Mouse (Mus musculus): ENCODE measurements around the gene Osbpl2. TPM values are rescaled to one million over a fixed set of nuclear protein-coding genes. Genes with fewer than 3 reads are reported as not detected.
"Not testable (repeated sequence)": the region's sequence is repeated elsewhere in the genome, so short reads cannot be mapped to it uniquely, and the experiment has no call there.

Osbpl2 gene
- total RNA-seq, 2 experiments from 2014 or later, result 35.1 to 37.2 TPM

GRCm38 (mm10) chr2:180148551-180148950, 29.4 kb downstream of the Osbpl2 start:
- no peak for DNase-seq (ENCODE audit: low spot score in 2 of 2)

- no peak for DNase-seq (ENCODE audit: low spot score in 2 of 2)
Measured at GRCm38 (mm10) chr2:180154796-180155195, 35.7 kb downstream of the Osbpl2 start.

- no peak for DNase-seq (ENCODE audit: low spot score in 2 of 2)
Measured at GRCm38 (mm10) chr2:180158627-180159026, 39.5 kb downstream of the Osbpl2 start.

DNA sequence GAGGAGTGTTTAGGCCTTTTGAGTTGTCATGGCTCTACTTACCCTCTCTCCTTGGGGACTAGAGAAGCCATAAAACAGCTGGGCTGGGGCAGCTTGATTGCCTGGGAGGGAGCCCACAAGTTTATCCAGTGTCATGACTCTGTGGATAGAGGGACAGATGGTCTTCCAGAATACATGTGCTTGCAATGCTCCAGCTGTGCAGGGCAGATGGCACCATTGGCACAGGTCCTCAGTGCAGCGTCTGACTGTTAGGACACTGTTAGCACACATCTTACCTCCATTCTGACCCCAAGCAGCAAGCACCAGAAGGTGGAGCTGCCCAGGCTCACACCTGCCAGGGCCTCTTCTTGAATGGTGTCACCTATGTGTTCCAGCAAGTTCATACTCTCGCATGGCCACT, 46.7 kb downstream of the Osbpl2 start:
- DNase-seq (ENCODE audit: low spot score in 2 of 2), result no peak

DNA sequence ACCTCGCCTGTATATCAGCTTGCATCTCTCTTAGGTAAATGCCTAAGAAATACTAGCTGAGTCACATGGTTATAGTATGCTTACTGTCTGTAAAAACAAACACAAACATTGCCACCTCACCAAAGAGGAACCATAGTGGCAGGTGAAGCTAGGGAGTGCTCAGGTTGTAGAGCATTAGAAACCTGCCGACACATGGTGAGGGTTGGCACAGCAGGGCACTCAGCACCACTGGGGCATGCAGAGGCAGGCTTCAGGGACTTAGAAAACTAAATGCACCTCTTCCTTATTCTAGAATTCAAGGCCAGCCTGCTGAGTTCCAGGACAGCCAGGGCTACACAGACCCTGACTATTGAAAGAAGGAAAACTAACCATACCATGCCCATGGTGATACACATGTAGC, 47.8 kb downstream of the Osbpl2 start:
- DNase-seq (ENCODE audit: low spot score in 2 of 2), result no peak

DNA sequence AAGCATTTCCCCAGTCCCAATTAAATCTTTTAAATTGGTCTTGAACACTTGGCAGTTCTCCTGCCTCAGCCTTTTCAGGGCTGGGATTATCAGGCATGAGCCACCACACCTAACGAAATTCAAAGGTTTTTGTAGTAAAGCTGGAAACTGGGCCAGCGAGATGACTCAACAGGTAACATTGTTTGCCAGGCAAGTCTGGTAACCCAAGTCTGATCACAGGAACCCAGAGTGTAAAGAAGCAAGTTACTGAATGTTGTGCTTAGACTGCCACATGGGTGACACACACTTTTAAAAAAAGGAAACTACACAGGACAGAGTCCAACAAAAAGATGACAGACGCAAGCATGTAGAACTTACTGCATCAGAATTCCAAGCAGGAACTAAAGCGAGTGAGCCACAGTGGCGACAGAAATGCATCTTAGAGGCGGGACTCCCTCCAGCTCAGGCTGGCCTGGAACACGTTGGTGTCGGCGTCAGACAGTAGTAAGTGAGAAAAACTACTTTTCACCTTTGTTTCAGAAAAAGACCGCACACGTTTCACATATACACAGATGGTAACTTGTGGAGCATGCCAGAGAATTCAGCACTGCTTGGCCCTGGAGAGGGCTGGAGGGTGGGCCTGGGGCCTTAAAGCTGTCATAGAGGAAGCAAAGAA, 51.2 kb downstream of the Osbpl2 start:
- DNase-seq (ENCODE audit: low spot score in 2 of 2), result no peak

DNA sequence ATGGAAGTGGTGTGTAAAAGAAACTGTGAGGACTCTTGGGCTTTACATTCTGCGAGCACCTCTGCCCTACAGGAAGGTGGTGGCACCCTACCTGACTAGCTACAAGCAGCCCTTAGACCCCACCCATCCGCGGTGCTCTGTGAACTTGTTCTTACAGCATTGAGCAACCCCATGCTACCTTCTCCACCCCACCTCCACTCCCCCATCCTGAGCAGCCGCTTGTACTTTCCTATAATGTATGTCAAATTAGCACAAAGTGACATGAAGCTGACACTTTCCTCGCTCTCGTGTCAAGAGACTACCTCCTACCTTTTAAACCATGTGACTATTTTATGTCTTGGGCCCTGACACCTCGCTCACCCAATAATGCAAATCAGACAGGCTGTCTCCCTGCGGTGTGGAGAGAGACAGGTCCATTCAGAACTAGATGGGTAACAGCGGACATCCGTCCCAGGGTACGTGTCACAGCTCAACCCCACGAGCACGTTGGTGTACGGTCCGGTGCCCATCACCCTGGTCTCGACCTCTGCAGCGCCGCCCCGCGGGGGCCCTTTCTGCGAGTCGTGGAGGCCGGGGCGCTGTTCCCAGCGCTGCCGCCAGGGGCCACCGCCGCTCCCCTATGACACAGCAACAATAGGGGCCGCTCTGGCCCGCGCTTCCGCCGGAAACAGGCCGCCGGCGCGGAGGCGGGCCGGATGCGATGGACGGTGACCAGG, 51.9 kb downstream of the Osbpl2 start, which contains the start of gene Adrm1:
Adrm1 (plus strand) TSS at position 680 of the 716 bp plus-strand sequence.
- peak; percentile 94 to 96 for DNase-seq (ENCODE audit: low spot score in 2 of 2)

- peak in 1 of 2 experiments; percentile 25 for DNase-seq (ENCODE audit: low spot score in 2 of 2)
Measured at GRCm38 (mm10) chr2:180171522-180172070, 52.5 kb downstream of the Osbpl2 start.

DNA sequence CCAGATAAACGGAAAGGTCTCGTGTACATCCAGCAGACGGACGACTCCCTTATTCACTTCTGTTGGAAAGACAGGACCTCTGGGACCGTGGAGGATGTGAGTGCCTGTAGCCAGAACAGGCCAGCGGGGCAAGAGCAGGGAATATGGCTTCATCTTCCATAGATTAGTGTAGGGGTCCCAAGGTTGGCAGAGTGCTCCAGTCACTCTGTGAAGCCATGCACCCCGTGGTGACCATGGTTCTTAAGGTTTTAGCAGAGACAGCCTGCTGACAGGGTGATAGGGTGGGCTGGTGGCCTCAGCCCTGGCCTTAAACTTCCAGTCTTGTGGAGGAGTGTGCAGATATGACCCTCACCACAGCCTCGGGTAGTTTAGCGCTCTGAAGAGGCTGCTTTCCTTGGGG, 53.0 kb downstream of the Osbpl2 start:
- no peak for DNase-seq (ENCODE audit: low spot score in 2 of 2)

DNA sequence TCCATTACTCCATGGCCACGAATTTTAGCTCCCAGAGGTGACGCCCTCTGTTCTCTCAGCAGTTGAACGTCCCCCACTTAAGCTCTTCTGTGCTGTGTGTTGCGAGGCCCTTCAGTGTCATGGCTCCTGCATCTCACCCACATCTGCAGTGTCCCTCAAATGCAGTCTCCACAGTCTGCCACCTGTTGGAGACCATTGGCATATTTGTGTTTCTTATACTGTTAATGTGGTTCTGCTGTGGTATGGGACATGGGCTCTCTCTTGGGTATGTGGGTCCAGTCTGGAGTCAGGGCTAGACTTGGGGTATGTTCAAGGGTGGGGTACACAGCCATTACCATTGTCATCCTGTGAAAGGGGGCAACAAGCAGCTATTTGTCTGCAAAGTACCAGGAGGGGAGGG, 54.1 kb downstream of the Osbpl2 start:
- DNase-seq (ENCODE audit: low spot score in 2 of 2), result no peak

DNA sequence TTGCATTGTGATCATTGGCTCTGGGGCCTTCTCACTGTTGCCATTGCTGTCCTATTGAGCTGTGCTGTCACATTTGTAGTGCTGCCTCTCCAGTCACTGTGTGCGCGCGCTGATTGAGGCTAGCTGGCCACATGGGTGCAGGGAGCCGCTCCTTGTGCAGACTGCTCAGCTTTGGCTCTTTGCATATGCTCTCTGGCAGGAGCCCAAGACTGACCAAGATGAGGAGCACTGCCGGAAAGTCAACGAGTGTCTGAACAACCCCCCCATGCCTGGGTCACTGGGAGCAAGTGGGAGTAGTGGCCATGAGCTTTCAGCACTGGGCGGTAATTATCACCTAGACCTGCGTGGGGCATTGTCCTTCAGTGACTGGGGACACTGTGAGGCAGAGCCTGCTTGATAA, 54.6 kb downstream of the Osbpl2 start:
- not testable (repeated sequence) for DNase-seq (ENCODE audit: low spot score in 2 of 2)

DNA sequence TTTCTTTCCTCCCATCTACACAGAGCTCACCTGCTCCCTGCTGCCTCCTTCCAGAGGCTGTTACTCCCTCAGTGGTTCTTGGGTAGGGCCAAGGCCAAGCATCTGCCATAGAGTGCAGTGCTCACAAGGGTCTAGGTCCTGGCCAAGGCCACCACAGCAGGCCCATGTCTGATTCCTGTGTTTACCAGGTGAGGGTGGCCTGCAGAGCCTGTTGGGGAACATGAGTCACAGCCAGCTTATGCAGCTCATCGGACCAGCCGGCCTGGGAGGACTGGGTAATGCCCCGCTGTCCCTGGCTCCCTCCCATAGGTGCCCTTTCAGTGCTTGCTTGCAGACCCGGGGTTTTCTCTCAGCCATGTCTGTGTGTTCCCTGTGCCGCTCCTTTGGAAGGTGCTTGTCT, 55.0 kb downstream of the Osbpl2 start:
- no peak for DNase-seq (ENCODE audit: low spot score in 2 of 2)

- DNase-seq (ENCODE audit: low spot score in 2 of 2), result no peak
Measured at GRCm38 (mm10) chr2:180175725-180176124, 56.6 kb downstream of the Osbpl2 start.

DNA sequence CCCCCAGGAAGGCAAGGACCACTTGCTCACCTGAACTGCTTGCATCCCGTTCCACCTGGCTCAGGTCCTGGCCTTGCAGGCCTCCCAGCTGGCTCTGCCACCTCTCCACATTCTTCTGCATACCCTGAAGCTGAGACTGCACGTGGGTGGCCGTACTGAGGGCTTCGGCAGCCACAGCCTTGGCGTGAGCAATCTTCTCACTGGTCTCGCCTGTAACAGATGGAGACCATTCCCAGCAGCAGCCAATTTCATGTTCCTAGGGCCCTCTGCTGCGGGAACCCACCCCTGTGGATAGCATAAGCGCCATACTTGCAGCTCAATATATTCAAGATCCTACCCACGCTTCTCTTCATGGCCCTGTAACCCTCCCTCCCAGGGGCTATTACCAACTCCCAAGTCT, 62.4 kb downstream of the Osbpl2 start:
- DNase-seq (ENCODE audit: low spot score in 2 of 2), result no peak

- DNase-seq (ENCODE audit: low spot score in 2 of 2), result no peak
Measured at GRCm38 (mm10) chr2:180184011-180184751, 65.1 kb downstream of the Osbpl2 start.

- DNase-seq (ENCODE audit: low spot score in 2 of 2), result no peak
Measured at GRCm38 (mm10) chr2:180184752-180185109, 65.6 kb downstream of the Osbpl2 start.

DNA sequence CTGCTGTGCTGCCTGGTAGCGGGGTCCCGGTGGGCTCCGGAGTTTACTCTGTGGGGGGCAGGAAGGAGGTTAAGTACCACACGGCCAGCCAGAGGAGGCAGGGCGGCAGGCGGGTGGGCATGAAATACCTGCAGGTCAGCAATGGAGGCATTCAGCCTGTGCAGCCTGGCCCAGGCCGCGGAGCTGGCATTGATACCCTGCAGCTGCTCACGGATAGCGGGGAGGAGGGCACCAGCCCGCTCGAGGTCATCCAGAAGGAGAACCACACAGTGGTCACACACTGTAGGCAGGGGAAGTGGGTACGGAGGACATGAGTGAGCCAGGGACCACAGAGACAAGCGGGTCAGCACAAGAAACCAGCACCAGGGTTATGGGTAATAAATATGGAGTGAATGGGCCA, 66.6 kb downstream of the Osbpl2 start:
- DNase-seq (ENCODE audit: low spot score in 2 of 2), result no peak

DNA sequence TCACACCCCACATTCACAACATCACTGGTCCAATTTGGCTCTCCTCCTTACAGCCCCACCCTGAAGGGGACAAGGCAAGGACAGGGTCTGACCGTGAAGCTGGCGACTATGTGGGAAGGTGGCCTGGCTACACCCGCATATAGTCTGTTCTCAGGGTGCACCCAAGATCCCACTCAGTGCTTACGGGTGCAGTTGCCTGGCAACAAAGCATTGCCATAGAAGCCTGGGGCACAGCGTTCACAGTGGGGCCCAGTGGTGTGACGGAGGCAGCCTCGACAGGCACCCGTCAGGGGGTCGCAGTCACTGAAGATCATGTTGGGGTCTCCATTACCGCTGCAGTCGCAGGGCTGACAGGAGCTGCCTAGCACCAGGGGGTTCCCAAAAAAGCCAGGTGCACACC, 68.3 kb downstream of the Osbpl2 start:
- no peak for DNase-seq (ENCODE audit: low spot score in 2 of 2)

- no peak for DNase-seq (ENCODE audit: low spot score in 2 of 2)
Measured at GRCm38 (mm10) chr2:180196610-180197322, 77.7 kb downstream of the Osbpl2 start.

DNA sequence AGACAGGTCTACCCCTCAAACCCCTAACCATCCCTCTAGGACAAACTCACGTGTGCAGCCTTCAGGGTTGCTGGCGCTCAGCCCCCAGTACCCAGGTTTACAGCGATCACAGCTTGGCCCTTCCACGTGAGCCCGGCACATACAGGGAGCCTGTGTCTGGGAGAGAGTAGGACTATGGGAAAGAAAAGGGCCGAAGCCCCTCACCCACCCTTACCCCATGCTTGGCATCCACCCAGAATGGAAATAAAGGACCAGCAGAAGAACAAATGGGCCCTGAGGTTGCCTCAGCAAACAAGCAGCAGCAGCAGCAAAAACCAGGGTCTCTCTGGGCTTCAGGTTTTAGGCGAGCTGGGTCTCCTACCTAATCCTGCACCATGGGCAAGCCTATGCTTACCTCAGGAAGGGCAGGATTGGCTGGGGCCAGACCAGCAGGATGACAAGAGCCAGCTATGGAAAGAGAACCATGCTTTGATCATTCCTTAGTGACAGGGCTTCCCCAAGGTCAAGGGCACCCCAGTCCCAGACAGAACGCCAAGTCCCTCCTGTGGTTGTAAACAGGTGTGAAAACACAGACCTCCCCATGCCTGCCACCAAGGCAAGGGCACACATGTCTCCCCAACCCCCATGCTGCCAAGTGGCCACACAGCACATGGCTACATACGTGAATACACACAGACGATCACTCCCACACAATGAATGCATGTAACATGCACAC, 78.4 kb downstream of the Osbpl2 start:
- DNase-seq (ENCODE audit: low spot score in 2 of 2), result no peak

DNA sequence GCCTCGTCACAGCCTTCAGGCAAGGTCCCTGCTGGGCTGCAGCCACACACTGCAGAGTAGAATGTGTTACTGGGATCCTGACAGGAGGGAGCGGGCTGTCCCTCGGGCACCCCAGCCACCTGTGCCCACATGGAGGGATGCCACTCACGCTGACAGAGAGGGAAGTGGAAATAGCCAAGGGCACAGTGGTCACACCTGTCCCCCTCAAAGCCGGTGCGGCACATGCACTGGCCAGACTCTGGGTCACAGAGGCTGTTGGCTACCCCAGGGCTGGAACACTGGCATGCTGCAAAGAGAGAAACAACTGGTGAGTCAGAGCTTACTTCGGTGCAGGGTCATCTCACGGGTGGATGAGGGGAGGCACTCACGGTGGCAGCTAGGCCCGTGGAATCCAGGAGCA, 79.7 kb downstream of the Osbpl2 start:
- DNase-seq (ENCODE audit: low spot score in 2 of 2), result no peak
